ENCODE assay signal across 18 mouse cellular contexts in the genomic region with DNA sequence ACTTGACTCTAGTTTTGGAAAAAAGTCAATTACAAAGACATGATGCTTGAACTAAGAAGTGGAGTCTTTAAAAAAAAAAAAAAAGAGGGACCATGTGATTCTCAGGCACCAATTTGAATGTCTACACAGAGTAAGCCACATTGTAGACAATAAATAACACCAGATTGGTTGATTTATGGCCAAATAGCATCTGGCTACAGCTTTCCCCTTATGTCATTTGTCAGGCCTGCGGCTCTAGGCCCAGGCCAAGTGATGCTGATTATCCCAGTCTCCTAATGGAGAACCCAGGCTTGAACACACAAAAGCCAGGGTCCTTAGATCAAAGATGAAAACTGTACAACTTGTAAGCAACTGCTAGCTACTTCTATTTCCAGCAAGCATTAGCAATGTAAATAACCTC.
"Had no signal": no experiment of that assay in that cellular context is flagged by ENCODE, and none has a peak within 500 bp of the region (broad histone marks: within the 10 kb centered on the region; RNA-seq: fewer than 3 reads in every experiment).

No protein-coding gene starts in this region.

- H3K4me2 ChIP-seq: kidney, embryonic 15.5 days; limb, embryonic 13.5 days; liver, embryonic 12.5 days; liver, embryonic 15.5 days; lung, embryonic 15.5 days; midbrain, embryonic 13.5 days; neural tube, embryonic 12.5 days; neural tube, embryonic 15.5 days had no signal

- H3K4me1 ChIP-seq: kidney, embryonic 15.5 days; limb, embryonic 13.5 days; liver, embryonic 12.5 days; liver, embryonic 15.5 days; lung, embryonic 15.5 days; megakaryocyte, embryonic 14.5 days; midbrain, embryonic 13.5 days; neural tube, embryonic 12.5 days; neural tube, embryonic 15.5 days had no signal

- H3K4me3 ChIP-seq: kidney, embryonic 15.5 days; left cerebral cortex, adult 2 months; limb, embryonic 10.5 days; limb, embryonic 13.5 days; liver, embryonic 12.5 days; liver, embryonic 15.5 days; lung, embryonic 15.5 days; megakaryocyte, embryonic 14.5 days; midbrain, embryonic 10.5 days; midbrain, embryonic 13.5 days; neural tube, embryonic 12.5 days; neural tube, embryonic 15.5 days had no signal

- DNase-seq: kidney, postnatal 10 days; liver; lung, adult 18-20 months; lung, postnatal 36 days; right cerebral cortex, postnatal 14 days; thymus, postnatal 25 days had no signal

- H3K36me3 ChIP-seq: kidney, embryonic 15.5 days; limb, embryonic 10.5 days; limb, embryonic 13.5 days; liver, embryonic 12.5 days; liver, embryonic 15.5 days; lung, embryonic 15.5 days; midbrain, embryonic 10.5 days; midbrain, embryonic 13.5 days; neural tube, embryonic 12.5 days; neural tube, embryonic 15.5 days had no signal

- H3K9me3 ChIP-seq: kidney, embryonic 15.5 days; limb, embryonic 10.5 days; limb, embryonic 13.5 days; liver, embryonic 12.5 days; liver, embryonic 15.5 days; lung, embryonic 15.5 days; midbrain, embryonic 10.5 days; midbrain, embryonic 13.5 days; neural tube, embryonic 12.5 days; neural tube, embryonic 15.5 days had no signal

- H3K9ac ChIP-seq: kidney, embryonic 15.5 days; limb, embryonic 13.5 days; liver, embryonic 12.5 days; liver, embryonic 15.5 days; lung, embryonic 15.5 days; midbrain, embryonic 13.5 days; neural tube, embryonic 12.5 days; neural tube, embryonic 15.5 days had no signal

- H3K27ac ChIP-seq: kidney, embryonic 15.5 days; left cerebral cortex, adult 2 months; limb, embryonic 10.5 days; limb, embryonic 13.5 days; liver, embryonic 12.5 days; liver, embryonic 15.5 days; lung, embryonic 15.5 days; midbrain, embryonic 10.5 days; midbrain, embryonic 13.5 days; neural tube, embryonic 12.5 days; neural tube, embryonic 15.5 days had no signal

- ATAC-seq: liver, embryonic 12.5 days; midbrain, embryonic 13.5 days had no signal

- H3K27me3 ChIP-seq: kidney, embryonic 15.5 days; limb, embryonic 13.5 days; liver, embryonic 12.5 days; liver, embryonic 15.5 days; lung, embryonic 15.5 days; megakaryocyte, embryonic 14.5 days; midbrain, embryonic 13.5 days; neural tube, embryonic 12.5 days; neural tube, embryonic 15.5 days had no signal
